Mouse (Mus musculus) neural tube, embryonic 12.5 days (tissue): ENCODE data around the gene Nckap5. TPM values are rescaled to one million over a fixed set of nuclear protein-coding genes. Genes with fewer than 3 reads are reported as not detected.
A peak's percentile ranks its signal among the peaks of the same experiment; 100 is the strongest.

Source experiments
- ATAC-seq: fragments of 200-750 bp; cut with Nextera tagmentation; 2 replicates; pipeline ENCODE4 v1.8.0; 2017; ENCODE audit warnings: low read depth, mild to moderate bottlenecking, moderate TSS enrichment, moderate library complexity; ENCODE audit not compliant: low FRiP score
- H3K27ac ChIP-seq: fragments of 300-500 bp; sonication (generic); 2 replicates; pipeline ENCODE4 v1.5.1; 2016
- H3K27me3 ChIP-seq: fragments of 300-500 bp; sonication (generic); replicated peaks from 2 replicates; pipeline ENCODE4 v1.6.1; 2016; ENCODE audit warnings: mild to moderate bottlenecking
- H3K36me3 ChIP-seq: fragments of 300-500 bp; sonication (generic); 2 replicates; pipeline ENCODE4 v1.6.1; 2016; ENCODE audit warnings: mild to moderate bottlenecking
- H3K4me1 ChIP-seq: fragments of 300-500 bp; sonication (generic); 2 replicates; pipeline ENCODE4 v1.6.1; 2016
- H3K4me2 ChIP-seq: fragments of 300-500 bp; sonication (generic); replicated peaks from 2 replicates; pipeline ENCODE4 v1.6.1; 2016; ENCODE audit warnings: mild to moderate bottlenecking
- H3K4me3 ChIP-seq: fragments of 300-500 bp; sonication (generic); 2 replicates; pipeline ENCODE4 v1.5.1; 2016
- H3K9ac ChIP-seq: fragments of 300-500 bp; sonication (generic); 2 replicates; pipeline ENCODE4 v1.6.1; 2016; ENCODE audit warnings: mild to moderate bottlenecking
- H3K9me3 ChIP-seq: fragments of 300-500 bp; sonication (generic); 2 replicates; pipeline ENCODE4 v1.6.1; 2016; ENCODE audit warnings: mild to moderate bottlenecking
- whole genome bisulfite sequencing: fragments of 180-500 bp; shearing (Covaris S2); methylation state at CpG from one replicate; pipeline ENCODE4 v1.1.7; 2016; 5-methylcytosine and 5-hydroxymethylcytosine counted together
- polyA plus RNA-seq: library from polyadenylated mRNA; unstranded; fragments of >200 nt; fragmentation: Nextera tagmentation; extraction: Ambion mirVana; gene quantifications from 2 replicates; pipeline ENCODE4 v1.2.1, GENCODE M21; 2016

Gene Nckap5
- polyA plus RNA-seq, 1 experiment from 2014 or later = 25.4 TPM

- H3K27ac ChIP-seq = no peak overlapping the region
- H3K27me3 ChIP-seq = no peaks in the 10 kb centered on the region
- no peak overlapping the region for H3K9ac ChIP-seq
- ATAC-seq = no peak
- H3K9me3 ChIP-seq = no peaks in the 10 kb centered on the region
- H3K4me1 ChIP-seq = peaks cover 24% of the 10 kb centered on the region
- H3K36me3 ChIP-seq = no peaks in the 10 kb centered on the region
- H3K4me3 ChIP-seq = no peak overlapping the region
- H3K4me2 ChIP-seq = no peak overlapping the region
- 87% methylated on average over 7 of the region's 7 CpGs for WGBS
Observed at GRCm38 (mm10) chr1:126603771-126604515, 226.7 kb downstream of the Nckap5 start.

- H3K9me3 ChIP-seq = no peaks in the 10 kb centered on the region
- H3K27ac ChIP-seq = no peak overlapping the region
- ATAC-seq = no peak
- no peak overlapping the region for H3K4me3 ChIP-seq
- no peak overlapping the region for H3K9ac ChIP-seq
- WGBS = 29% methylated on average over 4 of the region's 4 CpGs
- peaks cover 8% of the 10 kb centered on the region for H3K4me1 ChIP-seq
- no peaks in the 10 kb centered on the region for H3K27me3 ChIP-seq
- H3K4me2 ChIP-seq = no peak overlapping the region
- H3K36me3 ChIP-seq = no peaks in the 10 kb centered on the region
Observed at GRCm38 (mm10) chr1:126600596-126600995, 230.0 kb downstream of the Nckap5 start.

DNA sequence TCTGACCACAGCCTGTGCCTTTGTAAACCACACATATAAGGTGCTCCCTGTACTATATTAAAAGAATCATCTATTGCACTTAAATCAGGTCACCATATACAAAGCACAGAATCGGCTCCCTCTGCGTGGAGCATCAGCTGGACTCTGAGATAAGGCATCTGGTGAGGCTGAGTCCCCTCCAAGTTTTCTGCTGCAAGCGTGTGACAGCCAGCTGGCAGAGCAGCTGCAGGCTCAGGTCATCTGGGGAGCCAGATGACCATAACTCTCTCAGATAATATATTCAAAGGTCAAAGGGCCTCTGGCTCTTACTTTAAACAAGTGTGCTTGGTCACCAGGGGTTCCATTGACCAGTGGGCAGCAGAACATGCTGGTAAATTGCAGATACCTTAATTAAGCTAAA is 233.2 kb downstream of the Nckap5 start:
- peaks cover 6% of the 10 kb centered on the region for H3K4me1 ChIP-seq
- H3K27ac ChIP-seq = no peak overlapping the region

GRCm38 (mm10) chr1:126594796-126595195 is 235.8 kb downstream of the Nckap5 start:
- no peaks in the 10 kb centered on the region for H3K27me3 ChIP-seq
- no peak for ATAC-seq
- H3K9ac ChIP-seq = no peak overlapping the region
- peaks cover 6% of the 10 kb centered on the region for H3K4me1 ChIP-seq
- no peak overlapping the region for H3K4me3 ChIP-seq
- H3K9me3 ChIP-seq = no peaks in the 10 kb centered on the region
- H3K4me2 ChIP-seq = no peak overlapping the region
- H3K27ac ChIP-seq = no peak overlapping the region
- no peaks in the 10 kb centered on the region for H3K36me3 ChIP-seq
- 78% methylated on average over 3 of the region's 3 CpGs for WGBS

More for the DNA sequence above, 233.2 kb downstream of the Nckap5 start:
- ATAC-seq = peak; percentile 54; the same call in 1 of the 2 replicates
- H3K4me2 ChIP-seq = no peak overlapping the region
- WGBS = 25% methylated on average over 3 of the region's 3 CpGs
- no peaks in the 10 kb centered on the region for H3K9me3 ChIP-seq
- H3K27me3 ChIP-seq = no peaks in the 10 kb centered on the region
- H3K36me3 ChIP-seq = no peaks in the 10 kb centered on the region
- H3K4me3 ChIP-seq = no peak overlapping the region
- H3K9ac ChIP-seq = no peak overlapping the region

GRCm38 (mm10) chr1:126593044-126593805 is 237.4 kb downstream of the Nckap5 start:
- no peaks in the 10 kb centered on the region for H3K36me3 ChIP-seq
- H3K4me3 ChIP-seq = no peak overlapping the region
- H3K4me1 ChIP-seq = peaks cover 6% of the 10 kb centered on the region
- H3K9me3 ChIP-seq = no peaks in the 10 kb centered on the region
- no peak for ATAC-seq
- H3K27ac ChIP-seq = no peak overlapping the region
- 82% methylated on average over 7 of the region's 7 CpGs for WGBS
- no peak overlapping the region for H3K9ac ChIP-seq
- no peaks in the 10 kb centered on the region for H3K27me3 ChIP-seq
- H3K4me2 ChIP-seq = no peak overlapping the region

- Histone ChIP-seq H3K4me3 (no peak overlapping the region), H3K4me1 (no peaks in the 10 kb centered on the region), H3K27ac (no peak overlapping the region), H3K4me2 (no peak overlapping the region), H3K36me3 (no peaks in the 10 kb centered on the region), H3K27me3 (no peaks in the 10 kb centered on the region), H3K9me3 (no peaks in the 10 kb centered on the region), H3K9ac (no peak overlapping the region)
- WGBS = 91% methylated on average over 3 of the region's 3 CpGs
- ATAC-seq = no peak
Observed at GRCm38 (mm10) chr1:126590911-126591310, 239.7 kb downstream of the Nckap5 start.

GRCm38 (mm10) chr1:126578163-126578562 is 252.4 kb downstream of the Nckap5 start:
- Histone ChIP-seq H3K36me3 (no peaks in the 10 kb centered on the region), H3K4me3 (no peak overlapping the region), H3K9ac (no peak overlapping the region), H3K4me2 (no peak overlapping the region), H3K27ac (no peak overlapping the region), H3K9me3 (no peaks in the 10 kb centered on the region), H3K4me1 (peaks cover 12% of the 10 kb centered on the region; the same call in 1 of the 2 replicates), H3K27me3 (no peaks in the 10 kb centered on the region)
- no peak for ATAC-seq

GRCm38 (mm10) chr1:126574295-126574694 is 256.3 kb downstream of the Nckap5 start:
- Histone ChIP-seq H3K9ac (no peak overlapping the region), H3K27me3 (no peaks in the 10 kb centered on the region), H3K27ac (no peak overlapping the region), H3K4me3 (no peak overlapping the region), H3K4me2 (no peak overlapping the region), H3K4me1 (peaks cover 18% of the 10 kb centered on the region; the same call in 1 of the 2 replicates), H3K36me3 (no peaks in the 10 kb centered on the region), H3K9me3 (no peaks in the 10 kb centered on the region)
- WGBS = 67% methylated on average over 9 of the region's 9 CpGs
- peak; percentile 46; the same call in 1 of the 2 replicates for ATAC-seq

GRCm38 (mm10) chr1:126573714-126574113 is 256.9 kb downstream of the Nckap5 start:
- Histone ChIP-seq H3K4me3 (no peak overlapping the region), H3K9ac (no peak overlapping the region), H3K27me3 (no peaks in the 10 kb centered on the region), H3K4me2 (no peak overlapping the region), H3K36me3 (no peaks in the 10 kb centered on the region), H3K27ac (no peak overlapping the region), H3K4me1 (peaks cover 18% of the 10 kb centered on the region; the same call in 1 of the 2 replicates), H3K9me3 (no peaks in the 10 kb centered on the region)
- ATAC-seq = peak; percentile 71
- 39% methylated on average over 3 of the region's 3 CpGs for WGBS

DNA sequence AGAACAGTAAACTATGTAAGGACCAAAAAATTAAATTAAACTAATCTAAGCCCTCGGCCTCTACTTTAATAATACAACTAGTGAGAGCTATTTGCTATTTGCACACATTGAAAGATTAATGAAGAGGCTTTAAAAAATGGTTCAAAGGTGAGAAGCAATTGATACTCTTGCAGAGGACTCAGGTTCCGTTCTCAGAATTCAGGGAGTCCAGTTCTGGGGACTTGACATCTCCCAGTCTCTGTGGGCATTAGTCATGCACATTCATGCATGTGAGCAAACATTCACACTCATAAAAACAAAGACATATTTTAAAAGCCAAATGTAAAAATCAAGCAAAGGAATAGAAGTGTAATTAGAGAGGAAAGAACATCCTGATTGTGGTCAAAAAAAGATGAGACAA is 257.5 kb downstream of the Nckap5 start:
- ATAC-seq = no peak
- H3K9ac ChIP-seq = no peak overlapping the region
- H3K27ac ChIP-seq = no peak overlapping the region
- H3K4me3 ChIP-seq = no peak overlapping the region
- peaks cover 18% of the 10 kb centered on the region; the same call in 1 of the 2 replicates for H3K4me1 ChIP-seq
- H3K27me3 ChIP-seq = no peaks in the 10 kb centered on the region
- no peaks in the 10 kb centered on the region for H3K36me3 ChIP-seq
- 79% methylated on average over 2 of the region's 2 CpGs for WGBS
- no peaks in the 10 kb centered on the region for H3K9me3 ChIP-seq
- H3K4me2 ChIP-seq = no peak overlapping the region

DNA sequence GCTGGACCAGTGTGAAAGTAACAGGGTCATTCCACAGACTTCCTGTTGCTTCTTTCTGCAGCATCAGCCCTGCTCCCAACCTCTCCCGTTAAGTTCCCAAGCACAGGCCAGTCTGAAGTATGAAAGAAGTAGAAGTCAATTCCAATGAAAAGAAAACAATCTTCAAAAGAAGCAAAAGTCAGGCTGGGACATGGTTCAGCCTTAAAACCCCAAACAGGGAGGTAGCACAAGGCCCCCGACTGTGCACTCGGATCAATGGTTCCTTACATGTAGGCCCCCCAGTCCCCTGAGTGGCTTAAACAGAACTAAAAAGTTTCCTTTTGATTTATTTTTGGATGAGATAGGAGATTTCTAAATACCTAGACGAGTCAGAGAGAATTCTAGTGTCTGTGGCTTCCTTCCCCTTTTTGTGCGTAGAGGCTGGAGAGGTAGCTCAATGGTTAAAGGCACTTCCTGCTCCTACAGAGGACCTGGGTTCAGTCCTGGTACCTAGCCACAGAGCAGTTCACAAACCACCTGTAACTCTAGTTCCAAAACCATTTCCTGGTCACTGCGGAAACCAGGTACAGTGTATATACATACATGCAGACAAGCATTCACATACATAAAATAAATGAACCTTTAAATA is 260.9 kb downstream of the Nckap5 start:
- no peak overlapping the region for H3K4me2 ChIP-seq
- no peaks in the 10 kb centered on the region for H3K9me3 ChIP-seq
- H3K27me3 ChIP-seq = no peaks in the 10 kb centered on the region
- WGBS = 83% methylated on average over 6 of the region's 6 CpGs
- H3K36me3 ChIP-seq = no peaks in the 10 kb centered on the region
- no peak overlapping the region for H3K27ac ChIP-seq
- H3K9ac ChIP-seq = no peak overlapping the region
- no peak overlapping the region for H3K4me3 ChIP-seq
- peaks cover 24% of the 10 kb centered on the region; the same call in 1 of the 2 replicates for H3K4me1 ChIP-seq
- no peak for ATAC-seq

- Histone ChIP-seq H3K36me3 (no peaks in the 10 kb centered on the region), H3K4me3 (no peak overlapping the region), H3K9ac (no peak overlapping the region), H3K27me3 (no peaks in the 10 kb centered on the region), H3K9me3 (no peaks in the 10 kb centered on the region), H3K4me2 (no peak overlapping the region), H3K4me1 (peaks cover 15% of the 10 kb centered on the region; the same call in 1 of the 2 replicates), H3K27ac (no peak overlapping the region)
- ATAC-seq = no peak
- 92% methylated on average over 8 of the region's 8 CpGs for WGBS
Observed at GRCm38 (mm10) chr1:126568520-126569197, 261.9 kb downstream of the Nckap5 start.
